Mouse (Mus musculus): ENCODE measurements at regions not wholly inside any gene's neighbourhood (a gene's known extent, or its start where the extent isn't known, plus 50 kb on each side); places are given as distances from the start of the nearest gene placed in this dataset.

DNA sequence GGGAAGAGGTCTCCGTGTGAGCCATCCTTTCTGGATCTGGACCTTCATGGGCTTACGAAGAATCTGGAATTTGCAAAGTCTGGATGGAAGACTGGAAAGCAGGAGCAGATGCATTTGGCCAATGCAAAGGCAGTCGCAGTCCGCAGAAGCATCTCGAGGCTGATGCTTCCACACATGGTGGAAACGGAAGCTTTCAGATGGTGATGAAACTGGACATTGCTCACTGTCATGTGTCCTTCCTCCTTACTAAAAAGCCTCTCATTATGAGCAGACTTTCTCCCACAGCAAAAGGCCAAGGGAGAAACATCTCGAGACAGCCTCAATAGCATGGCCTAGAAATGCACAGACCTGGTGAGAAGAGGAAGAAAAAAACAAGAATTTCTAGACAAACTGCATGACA is 94.5 kb downstream of the Mtx3 start:
- H3K9me3 ChIP-seq = no peaks in the 10 kb centered on the region
- WGBS = 93% methylated on average over 7 of the region's 7 CpGs
- no peak for ATAC-seq (ENCODE audit: low FRiP score, low read depth)
- no peaks in the 10 kb centered on the region for H3K36me3 ChIP-seq
- H3K4me1 ChIP-seq = no peaks in the 10 kb centered on the region
- H3K4me2 ChIP-seq (replicated peaks) = no peak overlapping the region
- no peak overlapping the region for H3K27ac ChIP-seq (replicated peaks)
- no peak overlapping the region for H3K9ac ChIP-seq (replicated peaks)
- no peaks in the 10 kb centered on the region for H3K27me3 ChIP-seq
- no peak overlapping the region for H3K4me3 ChIP-seq

DNA sequence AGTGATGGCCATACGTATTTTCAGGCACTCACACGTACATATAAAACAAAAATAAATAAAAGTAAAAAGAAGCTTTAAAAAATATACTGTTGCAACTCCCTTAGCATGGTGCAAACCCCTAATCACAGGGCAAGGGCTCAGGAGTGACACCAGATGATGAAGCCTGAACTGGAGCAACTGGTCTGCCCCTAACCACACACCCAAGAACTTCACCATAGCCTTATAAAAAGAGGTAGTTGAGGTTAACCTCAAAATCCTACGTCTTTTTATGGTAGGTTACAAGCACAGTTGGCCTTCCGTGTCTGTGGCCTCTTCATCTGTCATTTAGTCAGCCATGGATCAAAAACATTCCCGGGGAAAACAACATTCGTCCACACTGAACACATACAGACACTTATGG is 96.0 kb downstream of the Mtx3 start:
- ATAC-seq (ENCODE audit: low FRiP score, low read depth) = no peak
- WGBS = 90% methylated on average over 6 of the region's 6 CpGs
- H3K9me3 ChIP-seq = no peaks in the 10 kb centered on the region
- H3K36me3 ChIP-seq = no peaks in the 10 kb centered on the region
- H3K4me2 ChIP-seq (replicated peaks) = no peak overlapping the region
- H3K4me1 ChIP-seq = no peaks in the 10 kb centered on the region
- no peak overlapping the region for H3K4me3 ChIP-seq
- no peak overlapping the region for H3K27ac ChIP-seq (replicated peaks)
- H3K9ac ChIP-seq (replicated peaks) = no peak overlapping the region
- no peaks in the 10 kb centered on the region for H3K27me3 ChIP-seq

- Histone ChIP-seq H3K27ac (replicated peaks) (no peak overlapping the region), H3K9ac (replicated peaks) (no peak overlapping the region), H3K9me3 (no peaks in the 10 kb centered on the region), H3K4me1 (no peaks in the 10 kb centered on the region), H3K4me2 (replicated peaks) (no peak overlapping the region), H3K27me3 (no peaks in the 10 kb centered on the region), H3K4me3 (no peak overlapping the region), H3K36me3 (no peaks in the 10 kb centered on the region)
- WGBS = 71% methylated on average over 2 of the region's 2 CpGs
- ATAC-seq (ENCODE audit: low FRiP score, low read depth) = no peak
Observed at GRCm38 (mm10) chr13:92948560-92948959, 104.0 kb downstream of the Mtx3 start.

DNA sequence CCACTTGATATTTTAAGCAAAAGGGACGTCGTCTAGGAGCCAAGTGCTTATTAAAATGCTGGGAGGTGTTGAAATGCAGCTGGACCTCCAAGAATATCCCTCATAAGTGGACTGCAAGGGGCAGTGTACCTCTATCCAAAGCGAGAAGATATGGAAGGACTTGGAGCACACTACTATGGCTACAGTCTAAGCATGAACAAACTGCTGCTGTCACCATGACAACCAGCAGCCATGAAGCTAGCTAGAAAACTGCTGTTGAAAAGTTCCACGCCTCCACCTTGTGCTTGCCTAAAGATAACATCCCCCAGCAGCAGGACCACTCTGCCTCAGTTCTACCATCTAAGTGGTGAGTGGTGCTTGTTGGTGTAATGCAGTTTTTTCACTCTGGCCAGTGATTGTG is 115.5 kb downstream of the Mtx3 start:
- H3K4me3 ChIP-seq = no peak overlapping the region
- WGBS = 56% methylated on average over 4 of the region's 4 CpGs
- ATAC-seq (ENCODE audit: low FRiP score, low read depth) = no peak

DNA sequence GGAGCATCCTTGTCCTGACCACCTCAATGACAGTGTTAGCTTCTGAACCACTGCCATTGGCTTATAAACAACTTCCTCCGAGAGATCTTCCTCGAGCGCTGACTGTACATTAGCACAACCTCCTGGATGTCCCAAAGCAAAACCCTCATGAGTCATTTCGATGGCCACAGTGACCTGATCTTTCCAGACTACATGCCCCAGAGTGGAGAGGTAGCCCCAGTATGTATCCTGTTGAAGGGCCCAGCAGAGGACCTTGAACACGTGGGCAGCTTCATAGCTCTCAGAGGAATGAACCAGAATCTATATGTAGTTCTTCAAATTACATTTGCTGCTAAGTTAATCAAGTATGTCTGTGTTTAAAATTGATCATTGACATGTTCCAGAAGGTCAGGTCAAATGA is 118.1 kb downstream of the Mtx3 start:
- H3K27ac ChIP-seq (replicated peaks) = no peak overlapping the region
- ATAC-seq (ENCODE audit: low FRiP score, low read depth) = no peak
- H3K4me2 ChIP-seq (replicated peaks) = no peak overlapping the region
- no peak overlapping the region for H3K9ac ChIP-seq (replicated peaks)
- 86% methylated on average over 5 of the region's 5 CpGs for WGBS
- H3K4me3 ChIP-seq = no peak overlapping the region
- no peaks in the 10 kb centered on the region for H3K4me1 ChIP-seq
- no peaks in the 10 kb centered on the region for H3K9me3 ChIP-seq
- H3K36me3 ChIP-seq = no peaks in the 10 kb centered on the region
- no peaks in the 10 kb centered on the region for H3K27me3 ChIP-seq

More for the DNA sequence above, 115.5 kb downstream of the Mtx3 start:
- Histone ChIP-seq H3K36me3 (no peaks in the 10 kb centered on the region), H3K4me1 (no peaks in the 10 kb centered on the region), H3K9ac (replicated peaks) (no peak overlapping the region), H3K9me3 (no peaks in the 10 kb centered on the region), H3K27ac (replicated peaks) (no peak overlapping the region), H3K27me3 (no peaks in the 10 kb centered on the region), H3K4me2 (replicated peaks) (no peak overlapping the region)

GRCm38 (mm10) chr13:92963351-92963895 is 118.9 kb downstream of the Mtx3 start:
- WGBS = 94% methylated on average over 2 of the region's 2 CpGs
- no peak overlapping the region for H3K4me2 ChIP-seq (replicated peaks)
- no peaks in the 10 kb centered on the region for H3K9me3 ChIP-seq
- H3K9ac ChIP-seq (replicated peaks) = no peak overlapping the region
- ATAC-seq (ENCODE audit: low FRiP score, low read depth) = no peak
- H3K4me3 ChIP-seq = no peak overlapping the region
- H3K27ac ChIP-seq (replicated peaks) = no peak overlapping the region
- no peaks in the 10 kb centered on the region for H3K4me1 ChIP-seq
- no peaks in the 10 kb centered on the region for H3K36me3 ChIP-seq
- no peaks in the 10 kb centered on the region for H3K27me3 ChIP-seq

DNA sequence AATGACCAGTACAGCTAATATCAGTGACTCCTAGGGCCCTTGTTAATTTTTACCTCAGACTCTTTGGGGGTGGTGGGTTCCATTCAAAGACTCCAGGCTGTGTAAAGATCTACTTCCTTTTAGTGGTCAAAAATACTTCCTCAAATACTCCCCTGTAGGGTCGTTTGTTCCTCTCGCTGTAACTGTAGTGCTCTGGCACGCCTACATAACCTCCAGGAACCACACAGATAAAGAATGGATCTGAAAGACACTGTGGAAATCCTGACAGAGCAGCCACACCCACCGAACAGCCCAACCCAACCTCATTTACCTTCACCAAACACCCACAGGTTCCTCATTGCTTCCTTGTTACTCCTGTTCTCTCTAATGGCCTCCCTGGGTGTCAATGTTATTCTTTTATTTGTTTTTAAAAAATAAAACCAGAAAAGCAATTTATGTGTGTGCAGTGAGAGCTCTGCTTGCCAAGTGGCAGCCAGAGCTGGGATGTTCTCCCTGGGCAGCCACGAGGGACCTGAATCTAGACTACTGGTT is 119.7 kb downstream of the Mtx3 start:
- 83% methylated on average over 5 of the region's 5 CpGs for WGBS
- Histone ChIP-seq H3K9ac (replicated peaks) (no peak overlapping the region), H3K4me1 (no peaks in the 10 kb centered on the region), H3K9me3 (no peaks in the 10 kb centered on the region), H3K4me2 (replicated peaks) (no peak overlapping the region), H3K4me3 (no peak overlapping the region), H3K27me3 (no peaks in the 10 kb centered on the region), H3K36me3 (no peaks in the 10 kb centered on the region), H3K27ac (replicated peaks) (no peak overlapping the region)
- no peak for ATAC-seq (ENCODE audit: low FRiP score, low read depth)

DNA sequence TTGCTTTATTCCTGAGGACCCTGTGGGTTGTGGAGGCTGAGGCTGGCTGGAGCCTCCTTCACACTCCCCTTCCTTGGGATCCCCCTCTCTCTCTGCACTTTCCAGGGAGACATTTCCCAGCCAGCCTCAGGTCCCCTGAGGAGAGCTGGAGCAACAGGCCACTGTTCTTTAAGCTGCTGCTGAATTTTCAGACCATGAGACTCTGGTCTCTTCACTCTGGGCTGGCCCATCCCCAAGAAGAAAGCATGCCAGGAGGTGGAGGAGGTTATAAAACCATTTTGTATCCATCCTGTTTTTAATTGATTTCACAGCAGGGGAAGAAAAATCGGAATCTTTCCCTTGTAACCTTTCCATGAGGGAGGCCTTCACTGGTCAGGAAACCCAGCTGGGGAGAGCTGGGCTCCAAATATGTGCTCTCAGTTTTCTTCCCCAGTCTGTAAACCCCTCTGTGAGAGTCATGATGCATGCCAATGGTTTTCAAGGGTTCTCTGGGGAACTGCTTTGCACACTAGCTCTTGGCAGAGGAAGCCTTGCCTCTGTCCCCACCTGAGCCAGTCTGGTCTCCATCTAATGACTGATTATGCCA is 122.6 kb downstream of the Mtx3 start:
- no peak for ATAC-seq (ENCODE audit: low FRiP score, low read depth)
- Histone ChIP-seq H3K27me3 (no peaks in the 10 kb centered on the region), H3K27ac (replicated peaks) (no peak overlapping the region), H3K36me3 (no peaks in the 10 kb centered on the region), H3K4me1 (no peaks in the 10 kb centered on the region), H3K9me3 (no peaks in the 10 kb centered on the region), H3K4me3 (no peak overlapping the region), H3K4me2 (replicated peaks) (no peak overlapping the region), H3K9ac (replicated peaks) (no peak overlapping the region)
- 55% methylated on average over 1 of the region's 1 CpGs for WGBS

GRCm38 (mm10) chr13:92969579-92969978 is 125.0 kb downstream of the Mtx3 start:
- Histone ChIP-seq H3K9me3 (no peaks in the 10 kb centered on the region), H3K4me3 (no peak overlapping the region), H3K9ac (replicated peaks) (no peak overlapping the region), H3K4me1 (no peaks in the 10 kb centered on the region), H3K27ac (replicated peaks) (no peak overlapping the region), H3K4me2 (replicated peaks) (no peak overlapping the region), H3K36me3 (no peaks in the 10 kb centered on the region), H3K27me3 (no peaks in the 10 kb centered on the region)
- ATAC-seq (ENCODE audit: low FRiP score, low read depth) = no peak
- 97% methylated on average over 1 of the region's 1 CpGs for WGBS

- no peak overlapping the region for H3K9ac ChIP-seq (replicated peaks)
- H3K4me1 ChIP-seq = no peaks in the 10 kb centered on the region
- no peak overlapping the region for H3K4me3 ChIP-seq
- no peak overlapping the region for H3K27ac ChIP-seq (replicated peaks)
- 82% methylated on average over 5 of the region's 5 CpGs for WGBS
- H3K27me3 ChIP-seq = no peaks in the 10 kb centered on the region
- ATAC-seq (ENCODE audit: low FRiP score, low read depth) = no peak
- no peaks in the 10 kb centered on the region for H3K36me3 ChIP-seq
- no peak overlapping the region for H3K4me2 ChIP-seq (replicated peaks)
- no peaks in the 10 kb centered on the region for H3K9me3 ChIP-seq
Observed at GRCm38 (mm10) chr13:92972891-92973290, 128.3 kb downstream of the Mtx3 start.

DNA sequence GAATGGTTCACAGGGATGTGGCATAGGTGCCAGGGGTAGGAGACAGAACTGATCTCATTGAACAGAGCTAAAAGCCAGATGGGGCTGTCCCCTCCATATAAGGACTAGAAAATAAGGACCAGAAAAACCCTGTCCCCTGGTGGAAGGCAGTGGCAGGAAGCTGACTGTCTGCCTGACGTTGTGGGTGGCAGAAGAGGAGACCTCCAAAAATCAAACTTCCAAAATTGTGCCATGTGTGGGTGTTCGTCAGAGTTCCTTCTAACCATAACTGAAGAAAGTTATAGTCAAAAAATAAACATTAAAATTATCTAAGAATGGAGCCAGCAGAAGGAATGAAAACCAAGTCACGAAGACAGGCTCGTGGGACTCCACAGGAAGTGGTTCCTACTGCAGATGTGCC is 129.2 kb downstream of the Mtx3 start:
- no peak overlapping the region for H3K9ac ChIP-seq (replicated peaks)
- no peaks in the 10 kb centered on the region for H3K9me3 ChIP-seq
- no peak overlapping the region for H3K27ac ChIP-seq (replicated peaks)
- no peaks in the 10 kb centered on the region for H3K27me3 ChIP-seq
- H3K4me1 ChIP-seq = no peaks in the 10 kb centered on the region
- H3K4me2 ChIP-seq (replicated peaks) = no peak overlapping the region
- ATAC-seq (ENCODE audit: low FRiP score, low read depth) = no peak
- no peak overlapping the region for H3K4me3 ChIP-seq
- no peaks in the 10 kb centered on the region for H3K36me3 ChIP-seq
- 77% methylated on average over 4 of the region's 4 CpGs for WGBS

DNA sequence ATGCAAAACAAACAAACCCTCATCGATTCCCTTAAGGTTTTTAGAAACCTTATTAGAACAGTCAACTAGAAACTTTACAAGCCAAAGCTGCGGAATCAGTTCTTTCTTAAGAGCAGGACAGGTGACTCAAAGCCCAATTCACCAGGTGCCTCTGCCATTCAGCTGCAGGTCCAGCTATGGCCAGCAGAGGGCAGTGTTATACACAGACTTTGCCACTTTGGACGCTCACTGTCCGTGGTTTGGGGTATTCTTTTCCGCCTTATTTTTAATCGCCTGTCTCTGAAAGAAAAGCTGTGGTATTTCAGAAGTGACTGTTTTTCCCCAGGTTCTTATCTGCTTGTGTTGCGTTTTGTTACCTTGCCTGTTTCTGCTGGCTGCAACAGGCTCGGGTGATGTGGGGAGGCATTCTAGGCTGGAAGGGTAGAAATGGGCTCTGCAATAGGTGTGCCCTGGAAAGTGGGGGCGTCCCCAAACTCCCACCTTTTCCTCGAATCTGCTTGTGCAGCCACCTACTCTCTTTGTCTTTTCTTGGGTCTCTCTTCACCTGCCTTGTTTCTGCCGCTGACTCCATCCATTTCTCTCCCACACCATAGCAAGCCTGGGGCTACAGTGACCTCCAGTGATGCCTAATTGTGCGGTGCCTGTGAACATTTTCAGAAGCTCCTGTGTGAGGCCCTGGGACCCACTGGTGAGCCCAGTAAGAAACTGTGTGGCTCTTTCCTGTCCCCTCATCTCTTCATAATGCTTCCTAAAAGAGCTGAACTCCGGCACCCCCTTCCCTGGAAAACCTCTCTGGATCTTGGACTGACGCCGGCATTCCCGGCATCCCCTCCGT is 142.4 kb downstream of the Mtx3 start:
- Histone ChIP-seq H3K4me2 (replicated peaks) (peak overlapping the region; percentile 54), H3K9ac (replicated peaks) (no peak overlapping the region), H3K4me1 (no peaks in the 10 kb centered on the region), H3K27ac (replicated peaks) (no peak overlapping the region), H3K27me3 (no peaks in the 10 kb centered on the region), H3K36me3 (no peaks in the 10 kb centered on the region), H3K4me3 (peak overlapping the region; percentile 24; the same call in 1 of the 2 replicates), H3K9me3 (no peaks in the 10 kb centered on the region)
- ATAC-seq (ENCODE audit: low FRiP score, low read depth) = peak; percentile 23; the same call in 1 of the 2 replicates
- 45% methylated on average over 17 of the region's 17 CpGs for WGBS

Data from midbrain, embryonic 12.5 days (tissue).